Mouse (Mus musculus): ENCODE results near the gene Btg2.

Gene Btg2

DNA sequence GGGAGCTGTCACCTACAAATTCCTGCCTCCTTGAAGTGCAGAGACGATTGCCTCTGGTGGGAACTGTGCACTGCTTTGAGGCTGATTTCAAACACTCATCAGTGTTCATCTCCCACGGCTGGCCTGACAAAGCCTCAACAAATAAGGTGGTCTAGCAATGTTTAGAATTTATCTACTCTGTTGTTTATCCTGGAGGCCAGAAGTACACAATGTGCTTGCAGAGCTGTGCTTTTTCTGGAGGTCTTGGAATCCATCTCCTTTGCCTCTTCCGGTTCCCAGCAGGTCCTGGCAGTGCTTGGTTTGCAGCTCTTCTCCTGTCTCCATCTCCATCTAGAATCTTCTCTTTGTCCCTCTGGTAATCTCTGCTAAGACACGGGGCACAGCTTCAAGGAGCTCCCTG is 22.6 kb downstream of the Btg2 start:
- no peak for DNase-seq

DNA sequence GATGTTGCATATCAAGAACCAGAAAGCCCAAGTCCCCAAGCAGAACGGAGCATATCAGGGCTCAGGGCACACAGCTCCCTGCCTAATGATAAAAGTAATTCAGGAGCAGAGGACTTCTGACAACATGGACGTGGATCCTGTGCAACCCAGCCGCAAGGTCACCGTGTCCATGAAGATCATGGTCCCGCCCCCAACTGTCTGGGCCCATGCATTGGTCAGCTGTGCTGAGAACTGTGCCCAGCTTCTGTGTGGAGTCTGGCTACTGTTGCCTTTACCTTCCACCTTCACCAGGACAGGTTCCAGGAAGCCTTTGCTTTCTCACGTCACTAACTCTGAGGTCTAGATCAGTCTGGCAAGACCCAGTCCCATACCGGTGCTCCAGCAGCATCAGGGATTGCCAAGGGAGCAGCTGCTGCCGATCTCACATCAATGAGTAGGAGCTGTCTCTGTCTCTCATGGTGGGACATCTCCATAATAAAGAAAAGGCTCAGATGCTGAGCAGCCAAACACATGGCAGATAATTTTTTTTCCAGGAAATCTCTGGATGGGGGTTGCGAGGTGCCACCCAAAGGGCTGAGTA is 23.2 kb downstream of the Btg2 start:
- DNase-seq = no peak

DNA sequence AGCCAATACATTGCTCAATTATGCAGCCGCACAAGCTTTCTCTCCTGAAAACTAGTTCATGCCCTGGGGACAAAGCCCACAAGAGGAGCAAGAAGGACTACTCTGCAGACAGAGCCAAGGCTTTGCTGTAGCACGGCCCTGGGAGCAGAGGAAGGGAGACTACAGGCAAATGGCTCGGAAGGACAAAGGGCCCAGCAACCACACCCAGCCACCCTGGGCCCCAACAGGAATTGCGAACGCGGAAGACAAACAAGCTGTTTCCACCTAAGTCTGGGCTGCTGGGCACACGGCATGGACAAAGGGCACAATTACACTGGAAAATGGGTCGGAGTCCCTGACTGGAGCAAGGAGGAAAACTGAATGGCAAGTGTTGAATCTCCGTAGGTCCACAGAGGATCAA is 23.9 kb downstream of the Btg2 start:
- DNase-seq = no peak

DNA sequence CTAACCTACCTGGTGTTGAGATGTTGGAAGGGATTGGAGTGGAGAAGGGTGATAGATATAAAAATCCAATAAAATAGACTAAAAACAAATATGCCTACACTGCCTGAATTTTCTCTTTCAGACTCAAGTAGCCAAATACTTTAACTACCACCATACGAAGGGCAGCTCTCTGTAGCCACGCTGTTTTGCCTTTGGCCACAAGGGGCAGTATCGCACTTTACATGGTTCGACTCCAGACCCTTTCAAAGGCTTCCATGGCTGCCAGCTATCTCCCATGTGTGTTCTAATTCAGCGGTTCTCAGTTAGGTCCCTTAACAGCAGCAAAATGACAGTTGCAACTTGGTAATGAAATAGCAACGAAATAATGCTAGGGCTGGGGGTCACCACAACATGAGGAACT is 25.7 kb downstream of the Btg2 start:
- DNase-seq = peak; percentile 87

DNA sequence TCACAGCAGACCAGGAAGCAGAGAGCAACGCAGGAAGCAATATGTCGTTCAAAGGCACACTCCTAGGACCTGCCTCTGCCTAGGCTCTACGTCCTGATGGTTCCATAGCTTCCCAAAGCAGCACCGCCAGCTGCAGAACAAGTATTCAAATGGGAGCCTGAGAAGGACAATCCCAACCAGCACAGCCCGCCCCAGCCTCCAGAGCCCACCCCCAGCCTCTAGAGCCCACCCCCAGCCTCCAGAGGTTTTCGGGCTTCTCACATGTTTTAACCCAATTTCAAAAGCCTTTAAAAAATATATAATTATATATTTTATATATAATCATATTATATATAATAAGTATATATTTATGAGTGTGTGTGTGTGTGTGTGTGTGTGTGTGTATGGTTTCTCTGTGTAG is 29.4 kb downstream of the Btg2 start:
- no peak for DNase-seq

DNA sequence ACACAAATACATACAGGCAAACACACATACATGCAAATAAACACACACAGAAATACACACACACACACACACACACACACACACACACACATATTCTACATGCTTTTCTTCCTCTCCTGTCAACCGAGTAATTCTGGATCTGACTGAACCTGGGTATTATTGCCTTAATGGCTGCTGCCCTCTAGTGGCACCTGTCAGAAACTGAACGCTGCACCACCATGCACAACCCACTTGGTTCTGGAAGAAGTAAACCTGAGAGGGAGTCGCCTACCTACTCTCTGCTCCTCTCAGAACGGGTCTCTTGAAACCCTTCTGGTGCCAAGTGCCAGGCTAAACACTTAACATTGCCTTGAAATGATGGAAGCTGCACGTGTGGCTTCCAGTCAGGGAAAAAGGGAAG is 30.2 kb downstream of the Btg2 start:
- DNase-seq = peak; percentile 74

DNA sequence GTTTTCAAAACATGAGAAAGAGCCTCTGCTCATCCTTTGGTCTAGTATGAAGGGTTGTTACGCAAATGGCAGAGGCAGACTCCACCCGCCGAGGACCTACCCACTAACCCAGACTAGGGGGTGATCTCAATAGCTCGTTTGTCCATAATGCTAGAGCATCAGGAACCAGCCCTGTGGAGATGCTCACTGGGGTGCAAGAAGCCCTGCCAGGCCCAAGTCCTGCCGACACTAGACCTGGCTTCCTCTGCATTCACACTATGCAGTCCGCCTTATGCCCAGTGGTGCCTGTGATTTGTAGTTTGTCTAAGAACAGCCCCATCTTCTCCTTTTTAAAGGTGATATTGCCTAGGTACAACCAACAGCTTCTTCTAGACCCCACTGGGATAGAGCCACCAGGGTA is 31.5 kb downstream of the Btg2 start:
- DNase-seq = no peak

DNA sequence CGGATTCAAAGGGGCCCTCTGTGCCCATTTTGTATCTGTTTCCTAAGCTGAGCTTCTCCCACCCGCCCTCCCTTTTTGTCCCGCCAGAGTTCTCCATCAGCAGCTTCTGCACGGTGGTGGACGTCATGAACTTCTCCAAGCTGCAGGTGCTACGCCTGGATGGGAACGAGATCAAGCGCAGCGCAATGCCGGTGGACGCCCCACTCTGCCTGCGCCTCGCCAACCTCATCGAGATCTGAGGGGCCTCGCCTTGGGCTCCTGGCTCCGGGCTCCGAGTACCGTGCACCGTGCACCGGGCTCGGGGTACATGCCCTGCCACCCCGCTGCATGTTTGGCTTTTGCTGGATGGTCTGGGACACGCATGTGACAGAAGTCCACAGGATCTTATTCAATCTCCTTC is 32.5 kb downstream of the Btg2 start:
- no peak for DNase-seq

DNA sequence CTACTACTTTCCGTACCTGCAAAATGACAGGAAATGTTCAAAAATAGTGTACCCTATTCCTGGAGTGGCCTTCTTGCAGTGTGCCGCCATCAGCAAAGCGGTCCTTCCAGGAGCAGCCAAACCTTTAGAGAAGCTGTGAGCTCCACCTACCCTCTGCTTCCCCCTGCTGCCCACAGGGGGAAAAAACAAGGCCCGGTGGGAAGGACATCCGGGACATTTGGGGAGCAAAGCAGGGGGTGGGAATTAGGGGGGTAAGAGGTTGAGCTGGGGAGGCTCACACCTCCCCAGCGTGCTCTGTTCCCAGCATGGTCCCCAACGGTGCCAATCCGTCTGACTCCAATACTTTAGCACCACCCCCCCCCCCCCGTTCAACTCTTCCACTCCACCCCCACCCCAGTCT is 32.9 kb downstream of the Btg2 start:
- DNase-seq = peak; percentile 82

DNA sequence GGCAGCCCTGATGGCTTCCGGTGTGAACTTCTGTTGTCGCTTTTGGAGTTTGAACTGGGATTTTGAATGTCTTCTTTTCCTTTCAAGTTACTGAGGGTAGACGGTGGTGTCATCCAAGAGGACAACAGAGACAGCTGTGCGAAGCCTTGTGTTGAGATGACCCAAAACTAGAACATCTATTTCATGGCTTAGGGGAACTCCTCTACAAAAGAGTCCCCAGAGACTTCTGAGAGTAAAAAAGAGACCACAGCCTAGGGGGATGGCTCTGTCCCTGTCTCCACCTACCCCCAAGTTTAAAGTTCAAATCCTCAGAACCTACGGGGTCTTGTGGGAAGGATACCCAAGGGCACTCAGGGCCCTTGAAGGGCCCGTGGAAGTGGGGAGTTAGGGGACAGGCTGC is 34.1 kb downstream of the Btg2 start:
- DNase-seq = no peak

DNA sequence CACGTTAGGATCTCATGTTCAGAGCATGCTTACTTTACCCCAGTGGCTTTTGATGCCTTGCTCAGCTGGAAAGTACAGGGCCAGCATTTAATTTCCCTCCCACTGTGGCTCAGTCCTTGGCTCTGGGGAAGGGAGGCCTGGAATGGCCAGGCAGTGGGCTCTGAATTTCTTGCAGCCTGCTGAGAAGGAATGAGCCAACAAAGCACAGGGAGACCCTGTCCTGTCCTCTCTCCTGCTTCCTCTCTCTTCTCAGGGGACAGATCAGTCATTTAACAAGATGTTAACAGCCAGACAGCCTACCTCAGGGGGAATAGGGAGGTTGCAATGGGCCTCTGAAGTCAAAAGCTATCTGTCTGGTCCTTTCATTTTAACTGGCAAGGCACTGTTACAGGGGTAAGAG is 36.6 kb downstream of the Btg2 start:
- DNase-seq = no peak

DNA sequence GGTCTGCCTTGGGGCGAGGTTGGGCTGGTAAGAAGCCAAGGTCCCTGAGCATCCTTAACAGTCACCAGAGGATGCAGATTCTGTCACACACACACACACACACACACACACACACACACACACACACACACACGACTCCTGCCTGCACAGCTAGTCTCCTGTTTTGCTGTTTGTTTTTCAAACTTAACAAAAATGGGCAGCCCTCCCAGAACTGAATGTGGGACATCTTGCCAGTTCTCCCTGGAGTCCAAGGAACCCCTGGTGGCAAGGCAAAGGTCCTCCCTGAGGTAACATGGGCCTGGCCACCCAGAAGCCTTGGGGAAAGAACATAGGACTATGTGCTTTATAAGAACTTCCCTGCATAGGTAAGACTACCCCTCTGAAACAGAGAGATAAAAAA is 37.0 kb downstream of the Btg2 start:
- DNase-seq = no peak

DNA sequence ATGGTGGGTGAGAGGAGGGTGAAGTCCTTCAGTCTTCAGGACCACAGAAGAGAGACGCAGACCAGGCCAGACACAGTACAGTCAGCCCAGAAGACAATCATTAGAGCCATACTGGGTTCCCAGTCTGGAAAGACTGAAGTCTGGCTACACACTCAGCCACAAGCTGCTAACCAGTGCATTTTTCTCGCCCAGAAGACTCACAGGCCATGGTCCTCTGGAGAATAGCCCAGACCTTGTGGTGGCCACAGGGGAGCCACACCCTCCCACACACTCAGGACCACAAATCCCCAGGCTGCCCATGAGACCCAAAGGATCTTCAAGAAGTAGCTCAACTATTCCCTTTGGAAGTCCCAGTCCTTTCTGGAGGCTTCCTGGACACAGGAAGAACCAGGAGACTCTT is 39.6 kb downstream of the Btg2 start:
- no peak for DNase-seq

DNA sequence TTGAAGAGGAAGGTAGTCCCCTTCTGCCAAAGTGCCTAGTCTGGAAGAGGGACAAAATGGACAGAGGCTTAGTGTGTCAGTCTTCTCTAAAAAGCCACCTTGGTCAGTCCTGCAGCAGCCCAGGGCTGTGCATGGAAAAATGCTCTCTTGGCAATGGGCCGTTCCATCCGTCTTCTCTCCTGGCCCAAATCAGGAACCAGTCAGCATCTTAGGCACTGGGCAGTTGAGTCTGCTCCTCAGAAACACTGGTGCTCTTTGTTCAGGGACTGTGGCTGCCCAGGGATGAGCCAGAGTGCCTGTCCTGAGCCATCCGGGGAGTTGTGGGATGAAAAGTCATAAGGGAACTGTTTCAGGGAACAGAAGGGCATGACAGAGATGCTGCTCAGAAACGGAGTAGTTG is 40.6 kb downstream of the Btg2 start:
- DNase-seq = no peak

DNA sequence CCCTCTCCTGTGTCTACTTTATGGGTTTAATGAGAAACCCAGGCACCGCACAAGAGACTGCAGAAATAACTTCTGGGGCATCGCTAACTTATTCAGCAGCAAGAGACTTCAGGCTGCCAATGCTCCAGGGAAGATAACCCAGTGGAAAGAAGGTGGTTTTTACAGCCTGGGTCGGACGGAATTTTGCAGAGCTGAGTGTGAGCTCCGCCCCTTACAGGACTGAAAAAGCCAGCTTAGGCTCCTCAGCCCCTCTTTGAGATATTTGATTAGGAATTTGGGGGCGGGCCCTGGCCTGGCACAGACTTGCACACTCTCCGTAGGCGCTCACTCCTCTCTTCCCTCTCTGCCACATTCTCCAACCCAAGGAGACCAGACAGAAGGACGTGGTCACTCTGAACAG is 41.7 kb downstream of the Btg2 start, which contains the start of gene Fmod:
Gene Fmod (plus strand): TSS at position 83 of the 400 bp plus-strand sequence.
- no peak for DNase-seq

DNA sequence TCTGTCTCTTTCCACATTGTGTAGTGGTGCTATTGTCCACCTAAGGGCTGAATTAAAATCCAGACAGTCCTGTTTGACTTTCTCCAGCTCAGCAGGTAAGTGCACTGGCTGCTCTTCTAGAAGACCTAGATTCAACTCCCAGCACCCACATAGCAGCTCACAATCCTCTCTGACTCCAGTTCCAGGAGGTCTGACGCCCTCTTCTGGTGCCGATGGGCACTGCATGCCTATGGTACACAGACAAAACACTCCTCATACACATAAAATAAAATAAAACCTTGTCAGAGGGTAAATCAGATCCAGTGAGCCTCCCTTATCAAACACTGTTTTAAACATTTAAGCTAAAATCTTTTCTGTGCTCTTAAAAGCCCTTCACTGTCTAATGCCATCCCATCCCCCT is 42.4 kb downstream of the Btg2 start:
- DNase-seq = no peak

DNA sequence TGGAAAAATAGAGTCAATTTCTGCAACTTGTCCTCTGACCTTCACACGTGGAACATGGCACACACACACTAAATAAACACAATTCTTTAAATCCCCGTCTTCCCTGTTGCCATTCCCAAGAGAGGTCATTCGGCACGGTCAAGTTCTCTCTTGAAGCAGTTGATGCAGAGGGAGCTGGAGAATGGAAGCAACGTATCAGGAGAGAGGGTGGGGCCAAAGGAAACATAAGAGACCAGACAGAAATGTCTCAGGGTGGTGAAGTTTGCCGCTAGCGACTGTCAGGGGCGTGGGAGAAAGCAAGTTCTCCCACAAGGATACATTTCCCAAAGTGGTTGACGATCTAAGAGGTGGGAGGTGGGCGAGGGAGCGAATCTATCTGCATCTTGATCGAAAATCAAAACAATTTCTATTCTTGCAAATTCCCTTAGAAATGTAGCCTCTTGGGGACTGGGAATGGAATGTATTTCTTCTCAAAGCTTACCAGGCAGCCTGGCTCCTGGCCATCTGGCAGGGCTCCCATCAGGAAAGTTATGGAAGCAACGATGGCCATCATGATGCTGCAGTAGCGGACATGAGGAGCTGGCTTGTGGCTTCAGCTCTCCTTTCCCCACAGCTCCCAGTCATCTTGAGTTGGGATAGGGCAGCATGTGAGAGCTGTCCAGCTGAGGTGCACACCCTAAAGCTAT is 50.6 kb downstream of the Btg2 start:
- peak; percentile 77 for DNase-seq

DNA sequence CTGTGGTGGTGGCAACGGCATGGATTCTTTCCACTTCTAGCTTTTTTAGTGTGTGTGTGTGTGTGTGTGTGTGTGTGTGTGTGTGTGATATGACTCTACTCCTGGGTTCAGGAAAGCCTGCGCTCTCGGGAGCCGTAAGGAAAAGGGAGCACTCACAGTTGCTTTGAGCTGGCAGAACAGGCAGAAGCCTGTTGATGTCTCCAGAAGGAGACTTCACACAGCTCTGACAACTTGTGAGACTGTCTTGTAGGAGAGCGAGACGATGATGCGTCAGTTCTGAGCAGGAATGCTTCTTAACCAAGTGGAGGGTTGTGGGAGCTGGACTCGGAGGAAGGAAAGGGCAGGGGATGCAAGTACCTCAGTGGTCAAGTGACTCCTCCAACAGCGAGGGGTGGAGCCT is 52.2 kb downstream of the Btg2 start:
- no peak for DNase-seq

DNA sequence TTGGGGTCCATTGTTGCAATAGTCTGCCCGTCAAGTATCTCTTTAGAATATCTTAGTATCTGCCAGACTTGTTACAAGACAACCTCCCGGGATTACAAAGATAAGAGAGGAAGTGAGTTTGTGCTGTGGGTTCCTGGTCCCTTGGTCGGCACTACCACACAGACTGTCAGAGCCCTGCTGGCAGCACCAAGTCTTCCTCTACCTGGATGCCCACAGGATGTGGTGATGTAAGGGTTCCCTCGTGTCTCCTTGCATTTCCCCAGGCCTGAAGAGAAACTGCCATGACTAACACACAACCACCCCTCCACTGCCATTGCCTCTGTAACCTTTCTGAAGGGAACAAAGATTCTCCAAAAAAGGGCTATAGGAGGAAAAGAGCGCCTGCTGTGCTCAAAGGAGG is 52.9 kb downstream of the Btg2 start:
- DNase-seq = no peak
